Mouse (Mus musculus): ENCODE results near the gene Stac3.

The Stac3 gene

GRCm38 (mm10) chr10:127500894-127501893 is at the start of gene Stac3:
Stac3 (plus strand) TSS chr10:127501686.
- DNase-seq (ENCODE audit: low spot score in 2 of 2), result no peak

GRCm38 (mm10) chr10:127453701-127454100 is 47.8 kb upstream of the Stac3 start:
- DNase-seq (ENCODE audit: low spot score in 2 of 2), result no peak

GRCm38 (mm10) chr10:127462411-127463096 is 38.9 kb upstream of the Stac3 start:
- DNase-seq (ENCODE audit: low spot score in 2 of 2), result peak; percentile 46 to 80

GRCm38 (mm10) chr10:127471281-127471988 is 30.1 kb upstream of the Stac3 start:
- DNase-seq (ENCODE audit: low spot score in 2 of 2), result no peak

GRCm38 (mm10) chr10:127472722-127473121 is 28.8 kb upstream of the Stac3 start:
- DNase-seq (ENCODE audit: low spot score in 2 of 2), result no peak

GRCm38 (mm10) chr10:127475175-127475574 is 26.3 kb upstream of the Stac3 start:
- no peak for DNase-seq (ENCODE audit: low spot score in 2 of 2)

- no peak for DNase-seq (ENCODE audit: low spot score in 2 of 2)
These were observed 24.9 kb upstream of the Stac3 start for GRCm38 (mm10) chr10:127476541-127476940.

GRCm38 (mm10) chr10:127477301-127477700 is 24.2 kb upstream of the Stac3 start:
- no peak for DNase-seq (ENCODE audit: low spot score in 2 of 2)

GRCm38 (mm10) chr10:127479131-127479530 is 22.4 kb upstream of the Stac3 start:
- DNase-seq (ENCODE audit: low spot score in 2 of 2), result no peak

GRCm38 (mm10) chr10:127480833-127481813 is 20.4 kb upstream of the Stac3 start:
- DNase-seq (ENCODE audit: low spot score in 2 of 2), result peak; percentile 67 to 75

- no peak for DNase-seq (ENCODE audit: low spot score in 2 of 2)
These were observed 16.3 kb upstream of the Stac3 start for GRCm38 (mm10) chr10:127485235-127485634.

GRCm38 (mm10) chr10:127488856-127489255 is 12.6 kb upstream of the Stac3 start:
- no peak for DNase-seq (ENCODE audit: low spot score in 2 of 2)

GRCm38 (mm10) chr10:127490160-127491127 is 11.0 kb upstream of the Stac3 start:
- no peak for DNase-seq (ENCODE audit: low spot score in 2 of 2)

GRCm38 (mm10) chr10:127491128-127491512 is 10.4 kb upstream of the Stac3 start:
- DNase-seq (ENCODE audit: low spot score in 2 of 2), result no peak

- no peak for DNase-seq (ENCODE audit: low spot score in 2 of 2)
These were observed 9.4 kb upstream of the Stac3 start for GRCm38 (mm10) chr10:127492118-127492517.

- DNase-seq (ENCODE audit: low spot score in 2 of 2), result no peak
These were observed 5.3 kb upstream of the Stac3 start for GRCm38 (mm10) chr10:127496156-127496555.

- DNase-seq (ENCODE audit: low spot score in 2 of 2), result no peak
These were observed 2.0 kb upstream of the Stac3 start for GRCm38 (mm10) chr10:127499516-127499915.

- DNase-seq (ENCODE audit: low spot score in 2 of 2), result no peak
These were observed 1.4 kb upstream of the Stac3 start for GRCm38 (mm10) chr10:127500042-127500441.

- DNase-seq (ENCODE audit: low spot score in 2 of 2), result peak in 1 of 2 experiments; percentile 60
These were observed 6.8 kb downstream of the Stac3 start for GRCm38 (mm10) chr10:127508239-127508638.

All from right cerebral cortex, postnatal 36 days (tissue).